Mouse (Mus musculus): ENCODE measurements around the gene Ablim2. TPM values are rescaled to one million over a fixed set of nuclear protein-coding genes. Genes with fewer than 3 reads are reported as not detected.
A peak's percentile ranks its signal among the peaks of the same experiment; 100 is the strongest.

Gene Ablim2
- polyA plus RNA-seq, 1 experiment from 2014 or later: 1.8 TPM

DNA sequence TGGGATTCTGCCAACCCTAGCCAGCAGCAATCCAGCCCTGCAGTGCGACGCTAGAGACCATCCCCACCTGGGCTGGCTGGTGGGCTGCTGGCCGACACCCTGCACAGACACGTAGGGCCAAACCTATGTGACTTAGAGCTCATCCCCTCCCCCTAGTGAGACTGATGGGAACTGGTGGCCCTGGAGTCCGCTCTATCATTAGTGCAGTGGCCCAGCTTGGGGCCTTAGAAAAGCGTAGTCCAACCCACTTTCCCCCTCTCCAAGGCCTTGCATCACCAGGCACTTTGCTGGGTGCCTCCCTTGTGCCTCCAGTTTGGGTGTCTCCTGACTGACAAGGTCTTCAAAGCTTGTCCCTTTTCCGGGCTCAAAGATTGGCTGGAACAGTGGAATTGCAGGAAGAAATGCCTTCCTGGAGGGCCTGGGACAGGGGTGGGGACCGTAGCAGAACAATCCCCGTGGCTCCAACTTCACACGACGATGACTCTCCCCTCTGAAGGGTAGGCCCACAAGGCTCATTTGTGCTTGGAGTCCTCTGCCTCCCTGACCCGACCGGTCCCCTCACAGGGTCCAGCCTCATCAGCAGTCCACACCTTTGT, 16.4 kb upstream of the Ablim2 start:
- no peaks in the 10 kb centered on the region for H3K36me3 ChIP-seq
- no peak overlapping the region for H3K4me2 ChIP-seq (replicated peaks)
- no peak overlapping the region for H3K27ac ChIP-seq
- H3K9me3 ChIP-seq: no peaks in the 10 kb centered on the region
- no peak for ATAC-seq (ENCODE audit: low FRiP score, low read depth)
- H3K9ac ChIP-seq: no peak overlapping the region
- 47% methylated on average over 13 of the region's 13 CpGs for WGBS
- 0 out of 2 replicates have a peak, but pooled peaks cover 10% of the 10 kb centered on the region for H3K4me1 ChIP-seq
- H3K27me3 ChIP-seq: peaks cover 37% of the 10 kb centered on the region
- H3K4me3 ChIP-seq: no peak overlapping the region

DNA sequence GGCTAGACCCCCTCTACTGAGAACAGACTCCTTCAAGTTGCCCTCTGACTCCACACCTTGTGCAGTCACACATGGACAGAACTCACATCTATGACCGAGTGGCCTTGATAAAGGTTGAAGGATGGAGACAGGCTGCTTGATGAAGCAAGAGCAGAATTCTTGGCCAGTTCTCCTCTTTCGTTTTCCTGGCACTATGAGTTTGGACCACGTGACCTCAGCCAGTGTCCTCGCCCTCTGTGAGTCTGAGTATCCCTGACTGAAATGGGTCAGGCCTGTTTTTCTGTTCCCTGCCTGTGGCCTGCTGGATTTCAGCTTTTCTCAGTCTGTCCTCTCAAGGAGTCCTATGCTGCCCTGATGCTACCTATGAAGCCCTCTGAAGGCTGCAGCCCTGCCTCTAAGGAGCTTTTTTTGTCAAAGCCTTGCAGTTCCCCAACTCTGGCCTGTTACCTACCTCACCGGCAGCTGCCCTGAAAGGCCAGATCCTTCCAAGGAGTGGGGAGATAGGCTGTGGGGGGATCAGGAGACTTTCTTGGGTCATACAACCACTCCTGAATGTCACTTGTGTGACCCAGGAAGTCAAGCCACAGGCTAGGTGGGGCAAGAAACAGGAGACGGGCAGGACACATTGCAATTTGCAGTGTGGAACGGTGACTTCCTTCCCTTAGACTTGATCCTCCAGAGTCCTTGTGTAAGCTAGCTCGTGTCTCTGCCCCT, 14.3 kb upstream of the Ablim2 start:
- no peak overlapping the region for H3K27ac ChIP-seq
- no peak overlapping the region for H3K4me3 ChIP-seq
- H3K27me3 ChIP-seq: peaks cover 36% of the 10 kb centered on the region
- H3K36me3 ChIP-seq: no peaks in the 10 kb centered on the region
- H3K4me1 ChIP-seq: 0 out of 2 replicates have a peak, but pooled peaks cover 6% of the 10 kb centered on the region
- no peak for ATAC-seq (ENCODE audit: low FRiP score, low read depth)
- no peak overlapping the region for H3K9ac ChIP-seq
- WGBS: 78% methylated on average over 8 of the region's 8 CpGs
- no peaks in the 10 kb centered on the region for H3K9me3 ChIP-seq
- no peak overlapping the region for H3K4me2 ChIP-seq (replicated peaks)

DNA sequence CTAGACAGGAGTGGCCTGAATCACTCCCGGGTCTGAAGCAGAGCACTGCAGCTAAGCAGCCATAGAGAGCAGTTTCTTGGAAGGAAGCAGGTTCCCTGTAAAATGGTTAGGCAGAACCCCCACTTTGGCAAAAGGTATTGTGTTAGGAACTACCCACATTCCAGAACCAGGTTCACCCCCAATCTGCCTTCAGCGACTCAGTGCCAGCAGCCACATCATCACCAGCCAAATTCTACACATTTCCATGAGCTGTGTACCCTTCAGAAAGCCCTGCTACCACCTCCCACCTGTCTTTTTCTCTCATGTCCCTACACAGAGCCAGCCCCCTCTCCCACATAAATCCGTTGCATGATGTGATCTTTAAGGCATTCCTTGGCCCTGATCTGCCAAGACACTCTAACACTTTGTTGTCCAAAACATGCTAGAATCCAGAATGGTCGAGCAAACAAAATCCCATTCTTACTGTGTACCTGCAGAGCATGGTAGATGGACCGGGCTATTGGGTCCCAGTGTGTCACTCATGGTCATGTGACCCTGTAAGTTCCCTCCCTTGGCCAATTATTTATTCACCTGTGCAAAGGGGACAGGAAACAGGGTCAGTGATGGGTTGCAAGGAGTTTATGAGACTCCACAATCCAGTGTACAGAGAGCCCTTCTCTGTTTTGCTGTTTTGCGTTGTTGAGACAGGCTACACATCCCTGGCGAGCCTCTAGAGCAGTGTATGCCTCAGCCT, 13.5 kb upstream of the Ablim2 start:
- Histone ChIP-seq H3K27ac (no peak overlapping the region), H3K9ac (no peak overlapping the region), H3K27me3 (peaks cover 28% of the 10 kb centered on the region), H3K4me1 (0 out of 2 replicates have a peak, but pooled peaks cover 6% of the 10 kb centered on the region), H3K9me3 (no peaks in the 10 kb centered on the region), H3K4me3 (no peak overlapping the region), H3K36me3 (no peaks in the 10 kb centered on the region), H3K4me2 (replicated peaks) (no peak overlapping the region)
- 80% methylated on average over 7 of the region's 7 CpGs for WGBS
- ATAC-seq (ENCODE audit: low FRiP score, low read depth): no peak

DNA sequence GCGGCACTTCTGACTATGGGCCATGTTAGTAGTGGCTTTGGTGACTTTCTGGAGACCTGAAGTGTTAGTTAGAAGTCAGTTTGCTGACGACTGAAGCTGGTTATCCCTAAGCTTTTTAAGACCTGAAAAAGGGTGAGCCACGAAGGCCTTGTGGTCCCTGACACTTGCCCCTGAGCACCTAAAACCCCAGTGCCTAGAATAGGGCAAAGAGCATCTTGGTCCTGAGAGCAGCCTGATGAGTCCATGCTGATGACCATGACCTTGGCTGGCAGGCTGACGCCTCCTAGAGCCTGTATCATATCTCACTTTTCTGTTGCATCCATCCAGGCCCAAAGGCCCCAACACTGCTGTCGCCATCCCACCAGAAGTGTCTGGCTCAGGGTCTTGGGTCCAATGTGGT, 12.3 kb upstream of the Ablim2 start:
- H3K4me3 ChIP-seq: no peak overlapping the region
- 78% methylated on average over 5 of the region's 5 CpGs for WGBS
- no peak overlapping the region for H3K27ac ChIP-seq
- no peak for ATAC-seq (ENCODE audit: low FRiP score, low read depth)
- H3K9me3 ChIP-seq: no peaks in the 10 kb centered on the region
- H3K4me2 ChIP-seq (replicated peaks): no peak overlapping the region
- H3K9ac ChIP-seq: no peak overlapping the region
- no peaks in the 10 kb centered on the region for H3K36me3 ChIP-seq
- peaks cover 16% of the 10 kb centered on the region for H3K27me3 ChIP-seq
- 0 out of 2 replicates have a peak, but pooled peaks cover 6% of the 10 kb centered on the region for H3K4me1 ChIP-seq

DNA sequence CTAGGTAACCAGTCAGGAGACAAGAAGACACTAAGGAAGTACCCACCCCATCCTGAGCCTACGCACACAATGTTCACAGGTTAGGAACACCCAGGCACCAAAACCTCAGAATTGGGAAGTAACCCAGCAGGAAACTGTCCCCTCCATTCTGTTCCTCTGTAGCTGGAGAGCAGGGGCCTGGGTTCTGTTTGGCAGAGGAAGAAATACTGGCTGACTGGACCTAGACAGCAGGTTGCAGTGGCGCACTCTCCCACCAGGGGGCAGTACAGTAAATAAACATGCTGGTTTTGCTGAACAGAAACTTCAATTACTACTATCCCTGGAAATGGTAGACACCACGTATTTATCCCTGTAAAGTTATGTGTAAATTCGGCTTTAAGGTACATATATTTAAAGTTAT, 10.8 kb upstream of the Ablim2 start:
- Histone ChIP-seq H3K4me2 (replicated peaks) (no peak overlapping the region), H3K9me3 (no peaks in the 10 kb centered on the region), H3K36me3 (no peaks in the 10 kb centered on the region), H3K27me3 (peaks cover under 1% of the 10 kb centered on the region; the same call in 1 of the 2 replicates), H3K4me1 (no peaks in the 10 kb centered on the region), H3K4me3 (no peak overlapping the region), H3K27ac (no peak overlapping the region), H3K9ac (no peak overlapping the region)
- ATAC-seq (ENCODE audit: low FRiP score, low read depth): no peak
- 27% methylated on average over 4 of the region's 4 CpGs for WGBS

DNA sequence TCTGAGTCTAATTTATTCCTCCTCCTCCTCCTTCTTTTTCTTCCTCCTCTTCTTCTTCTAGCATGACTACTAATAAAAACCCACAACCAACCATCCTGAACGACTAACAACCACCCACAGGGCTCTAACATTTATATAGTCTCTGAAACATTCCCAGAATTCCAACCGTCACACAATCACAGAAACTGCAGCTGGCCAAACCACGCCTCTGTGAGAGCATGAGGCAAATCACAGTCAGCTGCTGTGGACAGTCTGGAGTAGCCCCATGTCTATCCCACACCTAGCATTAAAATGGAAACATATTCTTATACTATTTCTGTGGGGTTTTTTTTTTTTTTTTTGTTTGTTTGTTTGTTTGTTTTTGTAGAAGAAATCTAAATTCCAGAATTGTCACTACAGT, 8.3 kb upstream of the Ablim2 start:
- H3K36me3 ChIP-seq: no peaks in the 10 kb centered on the region
- H3K27ac ChIP-seq: no peak overlapping the region

DNA sequence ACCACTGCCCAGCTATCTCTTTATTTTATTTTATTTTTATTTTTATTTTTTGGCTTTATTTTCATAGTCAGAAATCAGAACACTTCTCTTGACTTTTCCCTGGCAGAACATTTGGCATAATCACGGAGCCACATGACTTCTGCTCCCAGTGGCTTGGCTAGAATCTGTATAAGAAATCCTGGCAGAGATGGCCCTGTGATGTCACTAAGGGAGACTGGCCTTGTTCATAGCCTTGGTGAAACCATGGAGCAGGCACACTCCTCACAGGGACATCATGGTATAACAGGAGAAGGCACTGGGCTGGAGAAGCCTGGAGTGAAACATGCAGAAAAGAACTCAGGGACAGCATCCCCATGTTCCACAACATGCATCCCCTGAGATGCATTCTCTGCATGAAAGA, 7.7 kb upstream of the Ablim2 start:
- no peak overlapping the region for H3K9ac ChIP-seq
- H3K4me2 ChIP-seq (replicated peaks): no peak overlapping the region
- 73% methylated on average over 1 of the region's 1 CpGs for WGBS
- no peaks in the 10 kb centered on the region for H3K9me3 ChIP-seq
- H3K4me3 ChIP-seq: no peak overlapping the region
- H3K27me3 ChIP-seq: no peaks in the 10 kb centered on the region
- ATAC-seq (ENCODE audit: low FRiP score, low read depth): no peak
- H3K27ac ChIP-seq: no peak overlapping the region
- H3K4me1 ChIP-seq: no peaks in the 10 kb centered on the region
- H3K36me3 ChIP-seq: no peaks in the 10 kb centered on the region

More for the DNA sequence above, 8.3 kb upstream of the Ablim2 start:
- Histone ChIP-seq H3K9ac (no peak overlapping the region), H3K4me2 (replicated peaks) (no peak overlapping the region), H3K27me3 (no peaks in the 10 kb centered on the region), H3K9me3 (no peaks in the 10 kb centered on the region), H3K4me1 (no peaks in the 10 kb centered on the region), H3K4me3 (no peak overlapping the region)
- 45% methylated on average over 3 of the region's 3 CpGs for WGBS
- no peak for ATAC-seq (ENCODE audit: low FRiP score, low read depth)

DNA sequence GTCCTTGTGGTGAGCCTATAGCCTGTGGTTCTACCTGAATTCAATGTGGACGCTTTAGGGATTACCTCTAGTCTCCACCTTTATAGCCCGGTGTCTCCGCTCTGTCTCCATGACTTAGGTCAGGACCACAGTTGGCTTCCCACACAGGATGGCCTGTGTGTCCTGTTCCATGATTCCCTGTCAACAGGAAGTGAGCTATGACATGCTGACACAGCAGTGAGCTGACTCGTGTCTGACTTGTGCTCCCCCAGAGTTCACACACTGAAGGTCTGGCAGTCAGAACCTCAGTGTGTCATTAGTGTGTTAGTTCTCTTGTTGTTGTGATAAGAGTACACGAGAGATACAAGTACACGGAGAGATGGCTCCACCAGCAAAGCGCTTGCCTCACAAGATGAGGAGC, 6.7 kb upstream of the Ablim2 start:
- 81% methylated on average over 7 of the region's 7 CpGs for WGBS
- no peak overlapping the region for H3K4me2 ChIP-seq (replicated peaks)
- H3K9ac ChIP-seq: no peak overlapping the region
- no peak overlapping the region for H3K4me3 ChIP-seq
- H3K4me1 ChIP-seq: no peaks in the 10 kb centered on the region
- no peak for ATAC-seq (ENCODE audit: low FRiP score, low read depth)
- H3K36me3 ChIP-seq: no peaks in the 10 kb centered on the region
- H3K27ac ChIP-seq: no peak overlapping the region
- no peaks in the 10 kb centered on the region for H3K9me3 ChIP-seq
- peaks cover 5% of the 10 kb centered on the region for H3K27me3 ChIP-seq

DNA sequence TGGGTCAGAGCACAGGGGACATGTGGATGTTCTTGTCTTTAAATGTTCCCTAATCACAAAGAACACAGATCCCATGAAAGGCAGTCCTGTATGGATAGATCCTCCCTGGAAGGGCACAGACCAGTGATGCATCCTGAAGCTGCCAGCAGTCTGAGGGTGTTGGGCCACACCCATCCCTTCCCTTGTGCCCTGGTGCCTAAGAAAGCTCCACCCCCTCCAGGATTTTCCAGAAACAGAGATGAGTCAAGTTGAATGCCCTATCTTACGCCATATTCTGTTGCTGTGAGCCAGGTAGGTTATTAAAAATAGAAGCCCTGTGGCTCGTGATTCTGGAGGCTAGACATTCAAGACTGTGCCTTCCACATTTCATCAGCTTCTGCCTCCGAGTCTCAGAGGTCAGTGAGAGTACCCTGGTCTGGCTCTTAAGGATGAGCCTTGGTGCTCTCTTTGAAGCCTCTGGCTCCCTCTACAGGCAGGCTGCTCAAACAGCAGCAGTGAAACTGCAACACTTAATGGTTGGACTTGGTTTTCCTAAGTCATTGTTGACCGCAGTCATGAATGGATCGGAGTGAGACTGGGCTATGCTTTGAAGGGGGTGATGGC, 2.4 kb upstream of the Ablim2 start:
- peaks cover 46% of the 10 kb centered on the region for H3K27me3 ChIP-seq
- no peak for ATAC-seq (ENCODE audit: low FRiP score, low read depth)
- 30% methylated on average over 5 of the region's 5 CpGs for WGBS
- H3K27ac ChIP-seq: no peak overlapping the region
- H3K4me2 ChIP-seq (replicated peaks): no peak overlapping the region
- no peak overlapping the region for H3K4me3 ChIP-seq
- no peaks in the 10 kb centered on the region for H3K9me3 ChIP-seq
- peaks cover 10% of the 10 kb centered on the region for H3K4me1 ChIP-seq
- no peak overlapping the region for H3K9ac ChIP-seq
- H3K36me3 ChIP-seq: no peaks in the 10 kb centered on the region

DNA sequence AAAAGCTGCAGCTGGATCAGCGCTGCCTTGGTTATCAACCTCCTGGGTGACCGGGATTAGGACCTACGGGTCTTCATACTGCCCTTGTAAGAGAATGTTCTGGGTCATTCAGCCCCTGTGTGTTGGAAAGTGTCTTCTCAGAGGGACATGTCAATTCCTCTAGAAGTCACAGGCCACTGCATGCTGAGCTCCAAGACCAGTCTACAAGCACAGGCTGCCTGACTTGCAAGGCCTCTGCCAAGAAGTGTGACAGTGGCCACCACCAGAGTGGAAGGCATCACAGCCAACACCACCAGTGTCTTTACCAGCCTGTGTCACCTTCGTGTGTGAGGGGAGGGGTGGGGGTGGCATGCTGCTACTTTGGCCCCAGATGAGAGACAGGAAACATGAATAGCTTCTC, 1.7 kb upstream of the Ablim2 start:
- Histone ChIP-seq H3K27me3 (peaks cover 54% of the 10 kb centered on the region), H3K9ac (no peak overlapping the region), H3K4me1 (peaks cover 10% of the 10 kb centered on the region), H3K36me3 (no peaks in the 10 kb centered on the region), H3K27ac (no peak overlapping the region), H3K4me3 (no peak overlapping the region), H3K4me2 (replicated peaks) (no peak overlapping the region), H3K9me3 (no peaks in the 10 kb centered on the region)
- ATAC-seq (ENCODE audit: low FRiP score, low read depth): no peak
- 81% methylated on average over 4 of the region's 4 CpGs for WGBS

DNA sequence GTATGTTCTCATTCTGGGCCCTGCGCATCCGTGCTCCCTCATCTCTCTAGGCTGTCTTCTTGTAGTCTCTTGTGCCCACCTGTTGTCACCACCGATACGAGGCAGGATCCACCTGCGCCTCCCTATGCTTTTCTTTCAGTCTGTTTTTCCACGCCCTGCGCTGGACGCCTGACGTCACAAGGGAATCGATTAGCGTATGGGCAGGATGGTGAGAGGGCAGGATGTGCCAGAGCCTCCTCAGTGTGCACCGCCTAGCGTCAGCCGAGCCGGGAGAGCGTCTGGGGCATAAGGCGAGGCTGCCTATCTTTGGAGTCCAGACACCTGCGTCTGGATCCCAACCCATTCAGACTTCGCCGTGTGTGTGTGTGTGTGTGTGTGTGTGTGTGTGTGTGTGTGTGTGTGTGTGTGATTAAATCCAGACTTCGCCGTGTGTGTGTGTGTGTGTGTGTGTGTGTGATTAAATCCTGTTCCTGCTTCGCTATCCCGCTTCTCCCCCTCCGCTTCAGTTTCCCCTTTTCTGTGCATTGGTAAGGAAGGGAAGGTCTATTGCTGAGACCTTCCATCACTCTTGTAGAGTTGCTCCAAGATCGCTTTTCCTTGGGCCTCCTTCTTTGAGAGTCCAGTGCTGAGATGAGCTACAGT, 562 bp upstream of the Ablim2 start:
- no peak for ATAC-seq (ENCODE audit: low FRiP score, low read depth)
- 11% methylated on average over 25 of the region's 26 CpGs for WGBS
- Histone ChIP-seq H3K36me3 (no peaks in the 10 kb centered on the region), H3K27me3 (peaks cover 57% of the 10 kb centered on the region), H3K4me2 (replicated peaks) (peak overlapping the region; percentile 99), H3K9me3 (no peaks in the 10 kb centered on the region), H3K4me1 (peaks cover 10% of the 10 kb centered on the region), H3K9ac (no peak overlapping the region), H3K4me3 (peak overlapping the region; percentile 61), H3K27ac (no peak overlapping the region)

Measured in limb, embryonic 13.5 days (tissue).